Mouse (Mus musculus): ENCODE measurements around the gene Cuta. TPM values are rescaled to one million over a fixed set of nuclear protein-coding genes. Genes with fewer than 3 reads are reported as not detected.
"Not testable (repeated sequence)": the region's sequence is repeated elsewhere in the genome, so short reads cannot be mapped to it uniquely, and the experiment has no call there.

The Cuta gene
- polyA plus RNA-seq, 1 experiment: 166 TPM

DNA sequence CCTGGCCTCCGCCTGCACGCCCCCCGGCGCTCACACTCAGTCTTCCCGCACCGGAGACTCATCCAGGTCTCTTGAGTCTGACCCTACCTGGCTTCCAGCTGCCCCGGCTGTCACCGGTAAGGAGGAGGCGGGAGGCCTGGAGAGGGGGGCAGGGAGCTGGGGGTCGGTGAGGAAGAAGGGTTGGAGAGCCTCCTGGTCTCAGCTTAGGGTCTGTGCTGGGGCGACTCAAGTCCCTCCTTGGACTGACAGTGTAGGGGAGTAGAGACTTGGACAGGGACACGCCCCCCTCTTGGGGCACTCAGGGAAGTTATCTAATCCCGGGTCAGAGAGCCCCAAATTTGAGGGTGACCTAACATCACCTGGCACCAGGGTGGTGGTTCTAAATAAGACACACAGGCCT, 6.0 kb downstream of the Cuta start:
- peaks cover 52% of the 10 kb centered on the region for H3K36me3 ChIP-seq (ENCODE audit: control insufficient read depth, insufficient read depth)

DNA sequence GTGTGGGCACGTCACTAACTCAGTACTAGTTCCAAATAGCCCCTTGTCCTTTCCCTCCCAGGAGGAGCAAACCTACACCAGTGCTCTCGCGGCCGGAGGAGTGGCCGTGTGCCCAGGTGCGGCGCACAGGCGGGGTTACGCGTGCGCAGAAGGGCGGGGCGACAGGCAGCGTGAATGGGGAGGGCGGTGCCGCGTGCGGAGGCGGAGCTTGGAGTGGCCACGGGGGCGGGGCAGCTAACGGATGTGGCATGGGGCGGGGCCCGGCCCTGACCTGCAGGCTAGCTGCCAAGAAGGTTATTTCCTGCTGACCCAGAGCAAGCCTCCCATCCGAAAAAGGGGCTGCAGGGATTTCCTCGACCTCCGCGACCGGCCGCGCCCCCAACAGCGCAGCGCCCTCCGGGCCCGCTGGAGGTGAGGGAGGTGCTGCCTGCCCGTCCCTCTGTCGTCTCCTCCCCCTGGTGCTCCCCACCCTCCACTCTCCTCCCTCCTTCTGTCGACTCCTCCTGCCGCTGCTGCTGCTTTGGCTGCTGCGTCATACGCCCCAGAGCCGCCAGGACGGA, 6.5 kb downstream of the Cuta start, which contains the start of gene Phf1:
TSS of gene Phf1 (plus strand) at position 214 of the 560 bp plus-strand sequence.
- Histone ChIP-seq H3K36me3 (ENCODE audit: control insufficient read depth, insufficient read depth) (peaks cover 54% of the 10 kb centered on the region), H3K79me2 (ENCODE audit: control insufficient read depth, insufficient read depth) (peaks cover 20% of the 10 kb centered on the region), H3ac (ENCODE audit: control insufficient read depth, insufficient read length, low read depth) (peak within 1 kb of the TSS; percentile 28), H3K27me3 (ENCODE audit: control insufficient read depth, insufficient read depth, insufficient read length) (no peaks in the 10 kb centered on the region), H3K79me3 (ENCODE audit: low read depth) (peaks cover 13% of the 10 kb centered on the region), H3K4me3 (ENCODE audit: insufficient read depth, poor library complexity, severe bottlenecking) (peak within 1 kb of the TSS; percentile 40)
- TF ChIP-seq FOSL1 (IDR thresholded peaks at IDR 0.05; ENCODE audit: insufficient read depth, low read length, poor library complexity, severe bottlenecking): no peak
- TF ChIP-seq MYOG (IDR thresholded peaks at IDR 0.05; ENCODE audit: control insufficient read depth, extremely low read depth, insufficient read length): no peak
- TF ChIP-seq MYOD1 (IDR thresholded peaks at IDR 0.05; ENCODE audit: control insufficient read depth, insufficient read length, low read depth): no peak
- no peak for TF ChIP-seq MAX (IDR thresholded peaks at IDR 0.05)
- TF ChIP-seq CTCF (IDR thresholded peaks at IDR 0.05; ENCODE audit: control insufficient read depth, insufficient read depth, insufficient read length): no peak
- no peak for TF ChIP-seq USF1 (IDR thresholded peaks at IDR 0.05; ENCODE audit: low read depth)
- TF ChIP-seq CEBPB (IDR thresholded peaks at IDR 0.05; ENCODE audit: low read depth): no peak

More for the DNA sequence above, 6.0 kb downstream of the Cuta start:
- TF ChIP-seq MAX (IDR thresholded peaks at IDR 0.05): no peak
- peaks cover 14% of the 10 kb centered on the region for H3K79me3 ChIP-seq (ENCODE audit: low read depth)
- H3K79me2 ChIP-seq (ENCODE audit: control insufficient read depth, insufficient read depth): peaks cover 25% of the 10 kb centered on the region
- H3K4me3 ChIP-seq (ENCODE audit: insufficient read depth, poor library complexity, severe bottlenecking): peak overlapping the region; percentile 40
- H3ac ChIP-seq (ENCODE audit: control insufficient read depth, insufficient read length, low read depth): peak overlapping the region; percentile 28
- H3K27me3 ChIP-seq (ENCODE audit: control insufficient read depth, insufficient read depth, insufficient read length): no peaks in the 10 kb centered on the region

DNA sequence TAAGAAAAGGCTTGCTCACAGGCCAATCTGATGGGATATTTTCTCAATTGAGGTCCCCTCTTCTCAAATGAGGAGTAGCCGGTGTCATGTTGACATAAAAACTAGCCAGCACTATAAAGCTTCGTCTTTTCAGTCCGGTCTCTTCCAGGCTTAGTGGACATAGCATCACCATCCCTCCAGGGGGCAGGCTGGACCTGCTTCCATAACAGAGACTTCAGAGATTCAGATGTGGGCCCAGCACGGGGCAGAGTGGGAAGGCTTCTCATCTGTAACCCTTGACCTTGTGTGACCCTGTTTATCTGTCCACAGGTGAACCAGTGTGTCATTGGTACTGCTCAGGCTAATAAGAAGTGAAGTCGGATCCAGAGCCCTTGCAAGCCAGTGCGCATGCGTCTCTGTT, 7.6 kb downstream of the Cuta start:
- peaks cover 60% of the 10 kb centered on the region for H3K36me3 ChIP-seq (ENCODE audit: control insufficient read depth, insufficient read depth)
- H3K27me3 ChIP-seq (ENCODE audit: control insufficient read depth, insufficient read depth, insufficient read length); H3ac ChIP-seq (ENCODE audit: control insufficient read depth, insufficient read length, low read depth); H3K79me2 ChIP-seq (ENCODE audit: control insufficient read depth, insufficient read depth); H3K4me3 ChIP-seq (ENCODE audit: insufficient read depth, poor library complexity, severe bottlenecking); H3K79me3 ChIP-seq (ENCODE audit: low read depth): not testable (repeated sequence)
- TF ChIP-seq CTCF (IDR thresholded peaks at IDR 0.05; ENCODE audit: control insufficient read depth, insufficient read depth, insufficient read length): peak; percentile 8

DNA sequence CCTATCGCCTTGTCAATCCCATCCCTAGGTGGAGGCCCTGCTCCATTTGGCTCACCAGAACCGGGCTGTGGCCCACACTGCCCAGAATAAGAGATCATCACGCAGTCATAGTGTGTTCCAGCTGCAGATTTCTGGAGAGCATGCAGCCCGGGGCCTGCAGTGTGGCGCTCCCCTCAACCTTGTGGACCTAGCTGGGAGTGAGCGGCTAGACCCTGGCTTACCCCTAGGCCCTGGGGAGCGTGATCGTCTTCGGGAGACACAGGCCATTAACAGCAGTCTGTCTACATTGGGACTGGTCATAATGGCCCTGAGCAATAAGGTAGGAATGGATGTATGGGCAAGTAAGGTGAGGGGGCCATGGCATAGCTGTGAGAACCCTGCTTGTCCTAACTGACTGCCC, 14.0 kb downstream of the Cuta start:
- H3K4me3 ChIP-seq (ENCODE audit: insufficient read depth, poor library complexity, severe bottlenecking); H3K27me3 ChIP-seq (ENCODE audit: control insufficient read depth, insufficient read depth, insufficient read length); H3K79me3 ChIP-seq (ENCODE audit: low read depth); H3ac ChIP-seq (ENCODE audit: control insufficient read depth, insufficient read length, low read depth); H3K79me2 ChIP-seq (ENCODE audit: control insufficient read depth, insufficient read depth): not testable (repeated sequence)
- peaks cover 69% of the 10 kb centered on the region for H3K36me3 ChIP-seq (ENCODE audit: control insufficient read depth, insufficient read depth)

DNA sequence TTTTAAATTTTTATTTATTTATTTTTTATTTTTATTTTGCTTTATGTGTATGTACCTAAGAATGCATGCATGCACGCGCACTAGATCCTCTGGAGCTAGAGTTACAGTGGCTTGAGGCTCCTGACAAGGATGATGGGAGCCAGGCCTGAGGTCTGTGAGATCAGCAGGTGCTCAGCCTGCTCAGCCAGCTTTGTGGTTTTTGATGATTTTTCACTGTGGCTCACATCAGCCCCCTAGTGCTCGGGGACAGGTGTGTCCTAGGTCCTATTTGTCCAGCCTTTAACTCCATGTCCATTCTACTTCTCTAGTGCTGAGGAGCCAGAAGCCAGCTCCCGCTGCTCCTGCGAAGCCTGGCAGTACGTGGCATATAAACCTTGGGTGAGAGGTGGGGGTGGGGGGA, 17.0 kb downstream of the Cuta start:
- Histone ChIP-seq H3K79me2 (ENCODE audit: control insufficient read depth, insufficient read depth) (peaks cover 40% of the 10 kb centered on the region), H3K36me3 (ENCODE audit: control insufficient read depth, insufficient read depth) (peaks cover 43% of the 10 kb centered on the region), H3K79me3 (ENCODE audit: low read depth) (peaks cover 22% of the 10 kb centered on the region)
- H3K27me3 ChIP-seq (ENCODE audit: control insufficient read depth, insufficient read depth, insufficient read length); H3ac ChIP-seq (ENCODE audit: control insufficient read depth, insufficient read length, low read depth); H3K4me3 ChIP-seq (ENCODE audit: insufficient read depth, poor library complexity, severe bottlenecking): not testable (repeated sequence)

DNA sequence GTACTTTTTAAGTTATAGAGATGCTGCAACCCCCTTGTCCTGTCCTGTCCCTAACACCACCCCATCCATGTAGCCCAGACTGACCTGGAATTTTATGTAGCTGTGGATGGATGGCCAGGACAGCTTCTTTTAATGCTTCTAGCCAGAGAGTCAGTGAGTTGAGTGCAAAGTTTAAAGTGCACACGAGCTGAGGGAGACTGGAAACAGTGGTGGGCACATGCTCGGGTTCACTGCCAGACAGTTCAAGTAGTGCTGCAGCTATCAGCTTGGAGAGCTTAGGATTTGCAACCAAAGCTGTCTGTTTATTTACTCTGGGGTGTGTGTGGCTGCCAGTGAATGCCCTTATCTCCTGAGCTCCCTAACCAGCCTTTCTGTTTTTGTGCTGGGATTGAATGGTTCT, 19.9 kb downstream of the Cuta start:
- Histone ChIP-seq H3K79me2 (ENCODE audit: control insufficient read depth, insufficient read depth) (peaks cover 44% of the 10 kb centered on the region), H3K79me3 (ENCODE audit: low read depth) (peaks cover 22% of the 10 kb centered on the region), H3K36me3 (ENCODE audit: control insufficient read depth, insufficient read depth) (peaks cover 21% of the 10 kb centered on the region)
- H3K4me3 ChIP-seq (ENCODE audit: insufficient read depth, poor library complexity, severe bottlenecking); H3K27me3 ChIP-seq (ENCODE audit: control insufficient read depth, insufficient read depth, insufficient read length); H3ac ChIP-seq (ENCODE audit: control insufficient read depth, insufficient read length, low read depth): not testable (repeated sequence)

DNA sequence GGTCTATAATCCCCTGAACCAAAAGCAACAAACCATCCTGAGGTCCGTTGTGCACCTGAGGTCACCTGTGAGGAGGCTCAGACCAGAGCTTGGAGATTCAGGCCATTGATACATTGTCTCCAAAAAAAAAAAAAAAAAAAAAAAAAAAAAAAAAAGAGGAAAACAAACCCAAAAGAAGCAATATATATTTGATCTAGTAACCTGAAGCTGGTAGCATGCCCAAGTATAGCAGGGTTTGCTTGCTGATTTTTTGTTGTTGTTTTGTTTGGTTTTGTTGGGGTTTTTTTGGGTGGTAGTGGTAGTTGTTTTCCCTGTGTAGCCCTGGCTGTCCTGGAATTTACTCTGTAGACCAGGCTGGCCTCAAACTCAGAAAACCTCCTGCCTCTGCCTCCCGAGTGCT, 21.0 kb downstream of the Cuta start:
- Histone ChIP-seq H3ac (ENCODE audit: control insufficient read depth, insufficient read length, low read depth) (peak overlapping the region; percentile 44), H3K27me3 (ENCODE audit: control insufficient read depth, insufficient read depth, insufficient read length) (no peaks in the 10 kb centered on the region)

DNA sequence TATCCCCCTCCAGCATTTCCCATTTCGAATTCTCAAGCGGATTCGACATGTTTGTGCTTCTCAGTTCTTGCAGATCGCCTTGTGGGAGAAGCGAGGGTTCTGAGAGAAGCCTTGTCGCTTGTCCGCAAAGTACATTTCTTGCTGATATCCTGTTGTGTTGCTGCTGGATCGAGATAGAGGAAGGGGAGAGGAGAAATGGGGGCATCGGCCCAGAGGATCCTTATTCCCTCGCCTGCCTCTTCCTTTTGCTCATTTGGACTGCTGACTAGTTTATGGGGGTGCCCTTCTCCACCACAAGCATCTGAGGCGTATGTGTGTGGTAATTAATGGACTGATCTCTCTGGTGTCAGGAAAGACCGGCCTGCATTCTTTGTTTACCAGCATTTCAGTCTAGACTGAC, 21.8 kb downstream of the Cuta start:
- Histone ChIP-seq H3K4me3 (ENCODE audit: insufficient read depth, poor library complexity, severe bottlenecking) (peak overlapping the region; percentile 65), H3ac (ENCODE audit: control insufficient read depth, insufficient read length, low read depth) (peak overlapping the region; percentile 93), H3K79me2 (ENCODE audit: control insufficient read depth, insufficient read depth) (peaks cover 44% of the 10 kb centered on the region), H3K36me3 (ENCODE audit: control insufficient read depth, insufficient read depth) (peaks cover 14% of the 10 kb centered on the region), H3K79me3 (ENCODE audit: low read depth) (peaks cover 22% of the 10 kb centered on the region)
- not testable (repeated sequence) for H3K27me3 ChIP-seq (ENCODE audit: control insufficient read depth, insufficient read depth, insufficient read length)

More for the DNA sequence above, 21.0 kb downstream of the Cuta start:
- peaks cover 44% of the 10 kb centered on the region for H3K79me2 ChIP-seq (ENCODE audit: control insufficient read depth, insufficient read depth)
- peak overlapping the region; percentile 65 for H3K4me3 ChIP-seq (ENCODE audit: insufficient read depth, poor library complexity, severe bottlenecking)
- peaks cover 17% of the 10 kb centered on the region for H3K36me3 ChIP-seq (ENCODE audit: control insufficient read depth, insufficient read depth)
- TF ChIP-seq CTCF (IDR thresholded peaks at IDR 0.05; ENCODE audit: control insufficient read depth, insufficient read depth, insufficient read length): no peak
- TF ChIP-seq MAX (IDR thresholded peaks at IDR 0.05): no peak
- no peak for TF ChIP-seq MYOG (IDR thresholded peaks at IDR 0.05; ENCODE audit: control insufficient read depth, extremely low read depth, insufficient read length)
- no peak for TF ChIP-seq MYOD1 (IDR thresholded peaks at IDR 0.05; ENCODE audit: control insufficient read depth, insufficient read length, low read depth)
- TF ChIP-seq FOSL1 (IDR thresholded peaks at IDR 0.05; ENCODE audit: insufficient read depth, low read length, poor library complexity, severe bottlenecking): no peak
- no peak for TF ChIP-seq USF1 (IDR thresholded peaks at IDR 0.05; ENCODE audit: low read depth)
- TF ChIP-seq CEBPB (IDR thresholded peaks at IDR 0.05; ENCODE audit: low read depth): no peak
- peaks cover 22% of the 10 kb centered on the region for H3K79me3 ChIP-seq (ENCODE audit: low read depth)
